Mouse (Mus musculus): ENCODE data around the gene Ntn1. TPM values are rescaled to one million over a fixed set of nuclear protein-coding genes. Genes with fewer than 3 reads are reported as not detected.

Ntn1 gene
- total RNA-seq, 2 experiments from 2014 or later = 7.1 to 7.4 TPM

- no peak for DNase-seq (ENCODE audit: low spot score in 2 of 2)
Observed at GRCm38 (mm10) chr11:68384592-68385020, 16.0 kb downstream of the Ntn1 start.

- DNase-seq (ENCODE audit: low spot score in 2 of 2) = no peak
Observed at GRCm38 (mm10) chr11:68384131-68384530, 16.5 kb downstream of the Ntn1 start.

- no peak for DNase-seq (ENCODE audit: low spot score in 2 of 2)
Observed at GRCm38 (mm10) chr11:68383519-68383918, 17.1 kb downstream of the Ntn1 start.

GRCm38 (mm10) chr11:68381833-68382232 is 18.8 kb downstream of the Ntn1 start:
- DNase-seq (ENCODE audit: low spot score in 2 of 2) = no peak

- DNase-seq (ENCODE audit: low spot score in 2 of 2) = no peak
Observed at GRCm38 (mm10) chr11:68381318-68381717, 19.3 kb downstream of the Ntn1 start.

- no peak for DNase-seq (ENCODE audit: low spot score in 2 of 2)
Observed at GRCm38 (mm10) chr11:68378946-68379764, 21.5 kb downstream of the Ntn1 start.

- DNase-seq (ENCODE audit: low spot score in 2 of 2) = no peak
Observed at GRCm38 (mm10) chr11:68378419-68378818, 22.2 kb downstream of the Ntn1 start.

GRCm38 (mm10) chr11:68373105-68373504 is 27.5 kb downstream of the Ntn1 start:
- no peak for DNase-seq (ENCODE audit: low spot score in 2 of 2)

GRCm38 (mm10) chr11:68371609-68372008 is 29.0 kb downstream of the Ntn1 start:
- DNase-seq (ENCODE audit: low spot score in 2 of 2) = no peak

GRCm38 (mm10) chr11:68356901-68357300 is 43.7 kb downstream of the Ntn1 start:
- DNase-seq (ENCODE audit: low spot score in 2 of 2) = peak in 1 of 2 experiments; percentile 21

GRCm38 (mm10) chr11:68355561-68355960 is 45.1 kb downstream of the Ntn1 start:
- DNase-seq (ENCODE audit: low spot score in 2 of 2) = peak in 1 of 2 experiments; percentile 15

GRCm38 (mm10) chr11:68354848-68355247 is 45.8 kb downstream of the Ntn1 start:
- no peak for DNase-seq (ENCODE audit: low spot score in 2 of 2)

GRCm38 (mm10) chr11:68352236-68352635 is 48.4 kb downstream of the Ntn1 start:
- no peak for DNase-seq (ENCODE audit: low spot score in 2 of 2)

GRCm38 (mm10) chr11:68348851-68349250 is 51.8 kb downstream of the Ntn1 start:
- DNase-seq (ENCODE audit: low spot score in 2 of 2) = no peak

GRCm38 (mm10) chr11:68348083-68348482 is 52.5 kb downstream of the Ntn1 start:
- DNase-seq (ENCODE audit: low spot score in 2 of 2) = no peak

GRCm38 (mm10) chr11:68347508-68347907 is 53.1 kb downstream of the Ntn1 start:
- no peak for DNase-seq (ENCODE audit: low spot score in 2 of 2)

- no peak for DNase-seq (ENCODE audit: low spot score in 2 of 2)
Observed at GRCm38 (mm10) chr11:68346099-68346498, 54.5 kb downstream of the Ntn1 start.

GRCm38 (mm10) chr11:68344221-68344620 is 56.4 kb downstream of the Ntn1 start:
- no peak for DNase-seq (ENCODE audit: low spot score in 2 of 2)

- DNase-seq (ENCODE audit: low spot score in 2 of 2) = no peak
Observed at GRCm38 (mm10) chr11:68342761-68343160, 57.9 kb downstream of the Ntn1 start.

- DNase-seq (ENCODE audit: low spot score in 2 of 2) = no peak
Observed at GRCm38 (mm10) chr11:68342003-68342400, 58.6 kb downstream of the Ntn1 start.

GRCm38 (mm10) chr11:68341111-68342002 is 59.3 kb downstream of the Ntn1 start:
- peak; percentile 28 to 63 for DNase-seq (ENCODE audit: low spot score in 2 of 2)

- DNase-seq (ENCODE audit: low spot score in 2 of 2) = no peak
Observed at GRCm38 (mm10) chr11:68340366-68340765, 60.3 kb downstream of the Ntn1 start.
